Mouse (Mus musculus): ENCODE data around the gene Cklf. TPM values are rescaled to one million over a fixed set of nuclear protein-coding genes. Genes with fewer than 3 reads are reported as not detected.

Gene Cklf
- 36.7 and 40.5 TPM in 2 replicates for polyA plus RNA-seq (2014; fragmentation: Nextera tagmentation; extraction: Ambion mirVana)

DNA sequence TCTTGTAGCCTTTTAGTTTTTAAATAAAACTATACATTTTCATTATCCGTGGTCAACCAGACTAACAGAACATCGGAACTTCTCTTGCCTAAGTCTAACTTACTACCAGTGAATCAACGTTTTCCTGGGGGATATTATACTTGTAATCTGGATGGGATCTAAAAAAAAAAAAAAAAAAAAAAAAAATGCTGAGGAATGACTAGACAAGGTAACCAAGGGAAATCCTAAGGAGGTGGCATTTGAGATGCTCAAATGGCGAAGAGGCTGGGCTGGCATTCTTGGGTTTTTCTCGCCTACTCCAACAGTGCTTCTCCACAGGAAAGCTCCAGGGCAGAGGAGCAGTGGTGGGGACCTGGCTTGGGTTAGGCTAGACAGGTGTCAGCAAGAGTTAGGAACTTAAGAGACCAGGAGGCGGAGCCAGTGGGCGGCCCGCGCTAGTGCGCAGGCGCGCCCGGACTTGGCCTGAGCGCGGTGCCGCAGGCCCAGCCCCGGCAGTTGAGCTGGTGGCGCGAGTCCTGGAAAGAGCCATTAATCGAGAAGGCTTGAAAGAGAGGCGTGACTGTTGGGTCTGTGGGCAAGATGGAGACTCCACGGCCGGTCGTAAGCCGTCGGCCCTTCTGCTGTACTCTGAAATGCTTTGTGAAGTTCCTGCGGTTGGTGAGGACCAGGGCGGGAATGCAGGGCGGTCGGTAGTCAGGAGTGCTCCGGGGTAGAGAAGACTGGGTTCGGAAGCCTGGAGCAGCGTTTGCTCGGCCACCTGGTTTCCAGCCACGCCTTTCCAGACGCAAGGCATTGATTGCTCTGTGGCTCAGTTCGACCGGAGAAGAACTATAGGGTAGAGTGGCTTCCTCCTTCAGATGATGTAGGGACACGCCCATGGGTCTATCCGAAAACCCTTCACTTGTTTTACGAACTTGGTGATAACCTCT is at the start of gene Cklf:
Gene Cklf (plus strand): TSS at position 423 of the 929 bp plus-strand sequence.
- Histone ChIP-seq H3K27me3 (ENCODE audit: control insufficient read depth, insufficient read depth, low read length) (no peaks in the 10 kb centered on the region), H3K27ac (replicated peaks; ENCODE audit: low read depth, low read length) (peak within 1 kb of the TSS; percentile 84), H3K4me2 (ENCODE audit: low read depth, severe bottlenecking) (peak within 1 kb of the TSS; percentile 79), H3K36me3 (ENCODE audit: control insufficient read depth, insufficient read depth, low read length) (no peaks in the 10 kb centered on the region), H3K4me3 (ENCODE audit: low read depth, low read length) (peak within 1 kb of the TSS; percentile 59), H3K9me3 (ENCODE audit: control insufficient read depth, low read length) (no peaks in the 10 kb centered on the region), H3K9ac (ENCODE audit: low read length) (peak within 1 kb of the TSS; percentile 62), H3K4me1 (ENCODE audit: control insufficient read depth, insufficient read depth, low read length) (0 out of 2 replicates have a peak, but pooled peaks cover 4% of the 10 kb centered on the region)
- peak; percentile 90 for ATAC-seq (ENCODE audit: insufficient number of reproducible peaks, low FRiP score, low TSS enrichment, low read depth)
- 4% methylated on average over 41 of the region's 41 CpGs for WGBS
- DNase-seq (ENCODE audit: low spot score) = peak; percentile 90

DNA sequence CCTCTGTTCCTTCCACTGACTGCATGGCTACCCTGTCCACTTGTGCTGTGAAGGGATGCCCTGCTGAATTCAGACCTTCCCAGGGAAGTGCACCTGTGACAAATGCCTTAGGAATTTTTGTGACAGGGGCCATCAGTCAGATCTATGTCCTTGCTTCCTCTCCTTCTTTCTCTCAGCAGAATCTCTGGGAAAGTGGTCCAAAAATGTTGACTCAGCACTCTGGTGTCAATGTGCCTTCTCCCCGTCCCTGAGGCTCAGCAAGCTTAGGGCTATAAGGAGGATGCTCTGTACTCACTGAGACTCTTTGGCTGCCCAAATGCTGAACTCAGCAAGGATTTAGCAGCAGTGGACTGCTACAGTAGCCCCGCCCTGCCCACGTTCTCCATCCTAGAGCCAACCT is 49.0 kb upstream of the Cklf start:
- WGBS = 91% methylated on average over 3 of the region's 3 CpGs
- no peaks in the 10 kb centered on the region for H3K27me3 ChIP-seq (ENCODE audit: control insufficient read depth, insufficient read depth, low read length)
- no peaks in the 10 kb centered on the region for H3K4me1 ChIP-seq (ENCODE audit: control insufficient read depth, insufficient read depth, low read length)
- no peak overlapping the region for H3K4me2 ChIP-seq (ENCODE audit: low read depth, severe bottlenecking)
- H3K27ac ChIP-seq (replicated peaks; ENCODE audit: low read depth, low read length) = no peak overlapping the region
- no peaks in the 10 kb centered on the region for H3K9me3 ChIP-seq (ENCODE audit: control insufficient read depth, low read length)
- H3K36me3 ChIP-seq (ENCODE audit: control insufficient read depth, insufficient read depth, low read length) = no peaks in the 10 kb centered on the region
- DNase-seq (ENCODE audit: low spot score) (no peak), ATAC-seq (ENCODE audit: insufficient number of reproducible peaks, low FRiP score, low TSS enrichment, low read depth) (no peak)
- H3K4me3 ChIP-seq (ENCODE audit: low read depth, low read length) = no peak overlapping the region
- no peak overlapping the region for H3K9ac ChIP-seq (ENCODE audit: low read length)

DNA sequence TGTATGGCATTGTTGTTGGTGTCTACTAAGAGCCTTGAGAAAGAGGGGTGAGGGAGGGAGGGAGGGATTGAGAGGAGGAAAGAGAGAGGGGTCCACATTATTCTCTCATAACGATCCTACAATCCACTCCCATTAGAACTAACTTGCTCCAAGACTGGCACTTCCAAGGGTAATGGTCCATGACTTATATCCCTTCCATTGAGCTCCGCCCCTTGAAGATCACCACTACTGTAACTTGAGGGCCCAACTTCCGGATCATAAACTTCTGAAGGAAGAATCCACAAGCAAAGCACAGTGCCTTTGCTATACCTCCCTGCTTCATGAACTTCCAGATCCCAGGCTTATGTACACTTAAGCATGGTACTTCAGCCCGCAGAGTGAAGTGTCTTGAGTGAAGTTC is 48.3 kb upstream of the Cklf start:
- Histone ChIP-seq H3K4me1 (ENCODE audit: control insufficient read depth, insufficient read depth, low read length) (no peaks in the 10 kb centered on the region), H3K4me2 (ENCODE audit: low read depth, severe bottlenecking) (no peak overlapping the region), H3K27ac (replicated peaks; ENCODE audit: low read depth, low read length) (no peak overlapping the region), H3K9ac (ENCODE audit: low read length) (no peak overlapping the region), H3K4me3 (ENCODE audit: low read depth, low read length) (no peak overlapping the region), H3K27me3 (ENCODE audit: control insufficient read depth, insufficient read depth, low read length) (no peaks in the 10 kb centered on the region), H3K36me3 (ENCODE audit: control insufficient read depth, insufficient read depth, low read length) (no peaks in the 10 kb centered on the region), H3K9me3 (ENCODE audit: control insufficient read depth, low read length) (no peaks in the 10 kb centered on the region)
- ATAC-seq (ENCODE audit: insufficient number of reproducible peaks, low FRiP score, low TSS enrichment, low read depth) (no peak), DNase-seq (ENCODE audit: low spot score) (no peak)
- 79% methylated on average over 4 of the region's 4 CpGs for WGBS

DNA sequence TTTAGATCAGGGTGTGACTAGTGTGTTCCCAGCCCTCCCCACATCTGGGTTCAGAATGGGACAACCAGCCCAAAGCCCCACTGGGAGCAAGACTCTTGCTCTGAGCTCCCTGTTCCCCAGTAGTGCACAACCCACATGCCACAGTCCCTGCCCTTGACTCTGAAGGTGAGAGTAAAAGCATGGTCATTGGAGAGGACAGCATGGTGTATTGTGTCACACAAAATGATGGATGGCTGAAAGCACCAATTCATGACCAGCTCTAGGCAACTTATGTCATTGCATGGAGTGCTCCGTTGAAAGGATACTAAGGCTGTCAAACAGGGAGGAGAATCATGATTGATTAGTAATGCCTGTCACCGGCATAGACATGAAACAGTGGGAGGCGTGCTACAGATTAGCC is 45.4 kb upstream of the Cklf start:
- WGBS = 75% methylated on average over 3 of the region's 3 CpGs
- no peak overlapping the region for H3K27ac ChIP-seq (replicated peaks; ENCODE audit: low read depth, low read length)
- no peak overlapping the region for H3K4me3 ChIP-seq (ENCODE audit: low read depth, low read length)
- ATAC-seq (ENCODE audit: insufficient number of reproducible peaks, low FRiP score, low TSS enrichment, low read depth) (no peak), DNase-seq (ENCODE audit: low spot score) (no peak)
- H3K36me3 ChIP-seq (ENCODE audit: control insufficient read depth, insufficient read depth, low read length) = no peaks in the 10 kb centered on the region
- H3K9me3 ChIP-seq (ENCODE audit: control insufficient read depth, low read length) = no peaks in the 10 kb centered on the region
- no peaks in the 10 kb centered on the region for H3K4me1 ChIP-seq (ENCODE audit: control insufficient read depth, insufficient read depth, low read length)
- no peak overlapping the region for H3K9ac ChIP-seq (ENCODE audit: low read length)
- no peak overlapping the region for H3K4me2 ChIP-seq (ENCODE audit: low read depth, severe bottlenecking)
- H3K27me3 ChIP-seq (ENCODE audit: control insufficient read depth, insufficient read depth, low read length) = no peaks in the 10 kb centered on the region

DNA sequence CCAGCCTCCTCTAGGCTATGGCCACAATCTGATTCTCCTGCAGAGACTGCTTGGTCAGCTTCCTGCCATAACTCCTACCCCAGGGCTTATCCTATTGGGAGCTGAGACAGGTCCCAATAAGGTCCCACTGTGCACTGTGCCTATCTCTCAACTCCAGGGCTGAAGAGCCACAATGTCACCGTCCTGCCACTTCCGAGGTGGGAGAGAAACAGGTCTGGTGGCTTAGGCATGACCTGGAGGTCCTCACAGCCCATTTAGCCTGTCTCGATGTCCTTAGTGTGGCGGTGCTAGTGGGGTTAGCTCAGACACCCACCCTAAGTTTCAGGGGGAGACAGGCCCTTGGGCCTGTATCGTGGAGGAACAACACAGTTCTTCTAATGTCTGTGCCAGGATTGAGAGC is 33.1 kb upstream of the Cklf start:
- Histone ChIP-seq H3K27ac (replicated peaks; ENCODE audit: low read depth, low read length) (no peak overlapping the region), H3K4me1 (ENCODE audit: control insufficient read depth, insufficient read depth, low read length) (no peaks in the 10 kb centered on the region), H3K9ac (ENCODE audit: low read length) (no peak overlapping the region), H3K4me2 (ENCODE audit: low read depth, severe bottlenecking) (no peak overlapping the region), H3K9me3 (ENCODE audit: control insufficient read depth, low read length) (no peaks in the 10 kb centered on the region), H3K4me3 (ENCODE audit: low read depth, low read length) (no peak overlapping the region), H3K27me3 (ENCODE audit: control insufficient read depth, insufficient read depth, low read length) (no peaks in the 10 kb centered on the region), H3K36me3 (ENCODE audit: control insufficient read depth, insufficient read depth, low read length) (no peaks in the 10 kb centered on the region)
- WGBS = 87% methylated on average over 5 of the region's 5 CpGs
- no peak for DNase-seq (ENCODE audit: low spot score)
- no peak for ATAC-seq (ENCODE audit: insufficient number of reproducible peaks, low FRiP score, low TSS enrichment, low read depth)

DNA sequence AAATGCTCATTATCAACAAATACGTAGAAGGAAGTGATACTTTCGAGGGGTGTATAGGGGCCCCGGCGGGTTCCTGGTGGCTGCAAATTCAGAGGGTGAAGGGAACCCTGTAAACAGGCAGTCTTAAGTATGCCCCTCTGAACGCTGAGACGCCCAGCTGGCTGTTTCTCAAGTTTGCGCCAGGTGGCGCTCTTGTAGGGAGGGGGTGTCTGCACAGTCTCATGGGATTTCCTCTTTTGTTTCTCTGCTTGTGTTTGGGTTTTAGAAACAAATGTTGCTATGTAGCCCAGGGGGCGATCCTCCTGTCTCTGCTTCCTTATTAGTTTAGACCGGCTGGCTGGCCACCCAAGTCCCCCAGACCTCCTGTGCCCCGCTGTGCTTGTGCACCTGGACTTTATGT is 31.6 kb upstream of the Cklf start:
- DNase-seq (ENCODE audit: low spot score) (peak; percentile 61), ATAC-seq (ENCODE audit: insufficient number of reproducible peaks, low FRiP score, low TSS enrichment, low read depth) (no peak)
- Histone ChIP-seq H3K4me1 (ENCODE audit: control insufficient read depth, insufficient read depth, low read length) (no peaks in the 10 kb centered on the region), H3K36me3 (ENCODE audit: control insufficient read depth, insufficient read depth, low read length) (no peaks in the 10 kb centered on the region), H3K27ac (replicated peaks; ENCODE audit: low read depth, low read length) (no peak overlapping the region), H3K27me3 (ENCODE audit: control insufficient read depth, insufficient read depth, low read length) (no peaks in the 10 kb centered on the region), H3K9ac (ENCODE audit: low read length) (no peak overlapping the region), H3K4me2 (ENCODE audit: low read depth, severe bottlenecking) (no peak overlapping the region), H3K4me3 (ENCODE audit: low read depth, low read length) (no peak overlapping the region), H3K9me3 (ENCODE audit: control insufficient read depth, low read length) (no peaks in the 10 kb centered on the region)
- WGBS = 26% methylated on average over 11 of the region's 11 CpGs

DNA sequence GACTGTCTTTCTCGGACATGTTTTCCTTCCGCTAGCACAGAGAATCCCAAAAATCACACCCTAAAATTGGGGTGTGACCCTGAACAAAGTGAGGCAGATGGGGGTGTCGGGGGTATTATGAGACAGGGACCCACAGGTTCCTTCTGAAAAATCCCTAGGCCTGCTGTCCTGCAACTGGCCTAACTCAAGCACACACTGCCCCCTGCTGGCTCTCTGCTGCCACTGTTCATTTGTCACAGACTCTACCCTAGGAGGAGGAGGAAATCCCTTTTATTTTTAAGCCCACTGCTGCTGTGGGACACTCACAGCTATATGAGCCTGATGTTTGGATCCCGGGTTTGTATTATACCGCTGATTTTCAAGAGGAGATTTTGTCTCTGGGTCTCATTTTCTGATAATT is 30.9 kb upstream of the Cklf start:
- WGBS = 46% methylated on average over 5 of the region's 5 CpGs
- no peak overlapping the region for H3K27ac ChIP-seq (replicated peaks; ENCODE audit: low read depth, low read length)
- ATAC-seq (ENCODE audit: insufficient number of reproducible peaks, low FRiP score, low TSS enrichment, low read depth) = no peak

DNA sequence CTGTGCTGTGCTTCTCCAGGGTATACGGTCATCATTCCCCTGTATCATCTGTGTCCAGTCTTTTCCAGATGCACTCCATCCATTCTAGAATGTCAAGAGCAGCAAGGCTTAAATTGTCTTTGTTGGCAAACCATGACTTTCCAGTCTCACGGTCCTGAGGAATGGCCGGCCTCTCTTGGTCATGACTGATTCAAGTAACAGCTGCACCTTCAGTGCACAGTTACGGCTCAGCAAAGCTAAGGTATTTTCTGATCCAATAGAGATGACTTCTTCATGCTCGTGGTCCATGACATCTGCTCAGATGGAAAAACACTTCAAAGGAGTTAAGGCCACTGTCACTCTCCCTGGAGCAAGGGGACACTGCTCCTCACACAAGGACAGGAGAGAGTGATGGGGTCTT is 23.6 kb upstream of the Cklf start:
- no peak overlapping the region for H3K9ac ChIP-seq (ENCODE audit: low read length)
- ATAC-seq (ENCODE audit: insufficient number of reproducible peaks, low FRiP score, low TSS enrichment, low read depth) (no peak), DNase-seq (ENCODE audit: low spot score) (no peak)
- WGBS = 86% methylated on average over 5 of the region's 5 CpGs
- H3K36me3 ChIP-seq (ENCODE audit: control insufficient read depth, insufficient read depth, low read length) = peaks cover 4% of the 10 kb centered on the region; the same call in 1 of the 2 replicates
- H3K27ac ChIP-seq (replicated peaks; ENCODE audit: low read depth, low read length) = no peak overlapping the region
- no peaks in the 10 kb centered on the region for H3K4me1 ChIP-seq (ENCODE audit: control insufficient read depth, insufficient read depth, low read length)
- H3K27me3 ChIP-seq (ENCODE audit: control insufficient read depth, insufficient read depth, low read length) = no peaks in the 10 kb centered on the region
- no peaks in the 10 kb centered on the region for H3K9me3 ChIP-seq (ENCODE audit: control insufficient read depth, low read length)
- no peak overlapping the region for H3K4me3 ChIP-seq (ENCODE audit: low read depth, low read length)
- H3K4me2 ChIP-seq (ENCODE audit: low read depth, severe bottlenecking) = no peak overlapping the region

More for the DNA sequence above, 30.9 kb upstream of the Cklf start:
- no peak overlapping the region for H3K4me2 ChIP-seq (ENCODE audit: low read depth, severe bottlenecking)
- no peaks in the 10 kb centered on the region for H3K27me3 ChIP-seq (ENCODE audit: control insufficient read depth, insufficient read depth, low read length)
- no peaks in the 10 kb centered on the region for H3K4me1 ChIP-seq (ENCODE audit: control insufficient read depth, insufficient read depth, low read length)
- H3K36me3 ChIP-seq (ENCODE audit: control insufficient read depth, insufficient read depth, low read length) = no peaks in the 10 kb centered on the region
- H3K4me3 ChIP-seq (ENCODE audit: low read depth, low read length) = no peak overlapping the region
- peak; percentile 87 for DNase-seq (ENCODE audit: low spot score)
- H3K9ac ChIP-seq (ENCODE audit: low read length) = no peak overlapping the region
- no peaks in the 10 kb centered on the region for H3K9me3 ChIP-seq (ENCODE audit: control insufficient read depth, low read length)

Data from limb, embryonic 11.5 days (tissue).